Mouse (Mus musculus): ENCODE data around the gene Rph3al. TPM values are rescaled to one million over a fixed set of nuclear protein-coding genes. Genes with fewer than 3 reads are reported as not detected.
A peak's percentile ranks its signal among the peaks of the same experiment; 100 is the strongest.

Rph3al gene
- 2.8 TPM in 2 replicates for polyA plus RNA-seq (2012; rRNA removed)

- DNase-seq (ENCODE audit: low spot score) = no peak
Measured at GRCm38 (mm10) chr11:75938379-75938906, at the start of gene Rph3al. Gene Rph3al (minus strand): TSS chr11:75938429.

DNA sequence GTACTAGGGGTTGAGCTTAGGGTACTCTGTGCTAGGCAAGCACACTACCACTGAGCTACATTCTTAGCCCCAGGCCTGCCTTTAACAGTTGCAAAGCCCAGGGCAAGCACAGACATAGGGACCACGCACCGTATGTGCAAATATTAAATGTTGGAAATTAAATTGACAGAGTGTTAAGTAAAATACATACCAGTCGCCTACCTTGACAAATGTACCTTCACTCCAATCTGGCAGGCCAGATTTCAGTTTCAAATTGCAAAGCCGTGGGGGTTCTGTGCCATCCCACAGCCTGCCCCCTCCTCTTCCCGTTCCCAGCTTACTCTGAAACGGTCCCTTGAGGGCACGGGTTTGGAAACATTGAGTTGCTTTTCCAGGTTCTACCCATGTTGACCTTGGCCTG lies 47.7 kb upstream of the Rph3al start:
- DNase-seq (ENCODE audit: low spot score) = no peak

- DNase-seq (ENCODE audit: low spot score) = no peak
Measured at GRCm38 (mm10) chr11:75984581-75984980, 46.4 kb upstream of the Rph3al start.

- no peak for DNase-seq (ENCODE audit: low spot score)
Measured at GRCm38 (mm10) chr11:75983194-75983593, 45.0 kb upstream of the Rph3al start.

DNA sequence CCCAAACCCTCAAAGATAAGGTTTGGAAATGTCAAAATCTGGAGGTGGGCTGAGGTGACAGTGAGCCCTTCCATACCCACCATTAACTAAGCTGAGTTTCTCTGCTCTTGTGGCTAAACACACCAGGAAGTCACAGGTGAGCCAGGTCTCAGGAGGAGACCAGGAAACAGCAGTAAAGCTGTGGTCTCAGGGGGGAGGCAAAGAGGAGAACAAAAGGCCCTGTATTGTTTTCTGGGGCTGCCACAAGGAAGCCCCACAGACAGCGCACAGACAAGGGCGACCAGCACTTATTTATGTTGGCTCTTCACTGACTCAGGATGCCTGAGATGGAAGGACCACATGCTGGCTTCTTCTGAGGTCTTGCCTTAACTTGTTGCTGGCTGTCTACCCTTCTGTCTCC lies 42.2 kb upstream of the Rph3al start:
- DNase-seq (ENCODE audit: low spot score) = no peak

- no peak for DNase-seq (ENCODE audit: low spot score)
Measured at GRCm38 (mm10) chr11:75978051-75978450, 39.8 kb upstream of the Rph3al start.

DNA sequence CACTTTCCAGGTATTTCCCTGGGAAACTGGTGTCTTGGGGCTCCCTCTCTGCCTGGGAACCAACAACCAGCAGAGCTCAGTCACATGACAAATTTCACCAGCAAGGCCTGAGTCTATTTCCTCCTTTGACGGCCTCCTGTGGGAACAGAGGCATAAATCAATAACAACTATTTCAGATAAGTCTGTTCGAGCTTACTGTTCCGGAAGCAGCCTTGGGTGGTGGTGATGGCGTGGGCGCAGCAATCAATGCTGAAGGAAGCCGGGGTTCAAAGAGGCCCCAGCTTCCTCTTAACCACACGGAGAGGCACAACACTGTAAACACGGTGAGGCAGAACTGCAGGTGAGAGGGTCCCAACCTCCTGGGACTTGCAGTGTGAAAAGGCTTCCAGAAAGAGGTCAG lies 38.5 kb upstream of the Rph3al start:
- no peak for DNase-seq (ENCODE audit: low spot score)

DNA sequence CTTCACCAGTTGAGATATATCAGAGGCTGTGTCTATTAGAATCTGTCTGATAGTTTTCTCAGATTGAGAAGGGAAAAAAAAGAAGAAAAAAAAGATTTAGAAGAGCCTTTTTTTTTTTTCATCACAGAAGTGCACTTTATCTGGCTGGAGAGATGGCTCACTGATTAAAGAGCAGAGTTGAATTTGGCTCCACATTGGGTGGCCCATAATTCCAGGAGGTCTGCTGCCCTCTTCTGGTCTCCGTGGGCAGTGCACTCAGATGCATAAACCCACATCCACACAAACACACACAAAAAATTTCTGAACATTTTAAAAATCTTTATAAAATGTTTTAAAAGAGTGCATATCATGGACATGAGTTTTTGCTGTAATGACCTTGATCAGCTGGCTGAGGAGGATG lies 35.8 kb upstream of the Rph3al start:
- DNase-seq (ENCODE audit: low spot score) = no peak

DNA sequence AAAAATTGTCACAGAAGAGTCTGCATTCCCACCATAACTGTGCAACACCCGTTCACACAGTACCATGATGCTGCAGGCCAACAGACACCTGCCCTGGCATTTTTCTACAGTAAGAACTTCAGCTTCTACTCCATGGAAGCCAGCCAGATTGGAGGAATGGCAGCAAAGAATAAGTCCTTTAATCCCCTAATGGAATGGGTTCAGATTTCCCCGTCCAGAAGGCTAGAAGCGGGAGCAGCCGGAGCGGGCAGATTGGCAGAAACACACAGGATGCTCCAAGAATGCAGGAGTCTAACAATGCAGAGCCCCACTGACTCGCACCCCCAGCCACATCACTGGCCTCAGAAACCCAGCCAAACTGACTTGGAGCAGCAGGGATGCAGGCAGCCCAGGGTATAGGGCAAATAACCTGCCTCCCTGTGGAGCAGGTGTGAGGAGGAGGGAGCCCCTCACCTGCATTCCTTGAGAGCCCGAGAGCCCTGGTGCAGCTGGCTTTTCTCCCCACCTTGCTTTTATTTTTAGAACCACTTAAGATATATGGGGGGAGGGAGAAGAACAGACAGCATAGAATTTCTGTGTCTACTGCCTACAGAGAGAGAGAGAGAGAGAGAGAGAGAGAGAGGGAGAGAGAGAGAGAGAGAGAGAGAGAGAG lies 34.8 kb upstream of the Rph3al start:
- DNase-seq (ENCODE audit: low spot score) = no peak

- no peak for DNase-seq (ENCODE audit: low spot score)
Measured at GRCm38 (mm10) chr11:75972188-75972587, 34.0 kb upstream of the Rph3al start.

GRCm38 (mm10) chr11:75970629-75971028 lies 32.4 kb upstream of the Rph3al start:
- DNase-seq (ENCODE audit: low spot score) = no peak

- no peak for DNase-seq (ENCODE audit: low spot score)
Measured at GRCm38 (mm10) chr11:75968761-75969160, 30.5 kb upstream of the Rph3al start.

- peak; percentile 88 for DNase-seq (ENCODE audit: low spot score)
Measured at GRCm38 (mm10) chr11:75966401-75967372, 28.5 kb upstream of the Rph3al start.

GRCm38 (mm10) chr11:75965674-75966400 lies 27.6 kb upstream of the Rph3al start:
- DNase-seq (ENCODE audit: low spot score) = no peak

DNA sequence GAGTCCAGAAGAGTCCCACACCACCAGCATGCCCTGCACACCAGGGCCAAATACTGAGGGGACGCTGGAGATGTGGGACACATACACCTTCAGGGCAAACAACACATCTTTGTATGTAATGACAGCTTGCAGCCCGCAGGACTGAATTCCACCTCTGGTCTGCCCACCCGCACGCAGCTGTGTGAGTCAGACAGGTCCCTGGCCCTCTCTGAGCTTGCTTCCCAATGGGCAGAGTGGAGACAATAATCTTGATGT lies 26.2 kb upstream of the Rph3al start:
- DNase-seq (ENCODE audit: low spot score) = no peak

- no peak for DNase-seq (ENCODE audit: low spot score)
Measured at GRCm38 (mm10) chr11:75963730-75964475, 25.7 kb upstream of the Rph3al start.

GRCm38 (mm10) chr11:75961782-75962181 lies 23.6 kb upstream of the Rph3al start:
- no peak for DNase-seq (ENCODE audit: low spot score)

- no peak for DNase-seq (ENCODE audit: low spot score)
Measured at GRCm38 (mm10) chr11:75957124-75957832, 19.0 kb upstream of the Rph3al start.

DNA sequence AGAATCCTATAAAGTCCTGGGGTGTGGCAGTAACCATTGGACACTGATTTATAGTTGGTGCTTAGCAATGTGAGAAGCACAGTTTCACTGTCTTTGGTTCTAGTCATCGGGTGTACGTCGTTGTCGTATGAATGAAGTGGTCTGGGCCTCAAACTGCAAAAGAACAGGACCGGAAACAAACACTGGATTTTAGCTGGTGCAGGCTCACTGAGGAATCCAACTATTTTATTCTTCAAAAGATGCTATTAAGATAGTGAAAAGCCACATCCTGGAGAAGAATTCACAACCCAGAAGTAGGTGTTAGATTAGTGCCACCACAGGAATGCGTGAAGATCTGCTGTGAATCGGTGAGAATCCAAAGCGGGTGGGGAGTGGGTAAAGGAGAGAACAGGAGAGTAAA lies 18.4 kb upstream of the Rph3al start:
- no peak for DNase-seq (ENCODE audit: low spot score)

GRCm38 (mm10) chr11:75954896-75955295 lies 16.7 kb upstream of the Rph3al start:
- no peak for DNase-seq (ENCODE audit: low spot score)

DNA sequence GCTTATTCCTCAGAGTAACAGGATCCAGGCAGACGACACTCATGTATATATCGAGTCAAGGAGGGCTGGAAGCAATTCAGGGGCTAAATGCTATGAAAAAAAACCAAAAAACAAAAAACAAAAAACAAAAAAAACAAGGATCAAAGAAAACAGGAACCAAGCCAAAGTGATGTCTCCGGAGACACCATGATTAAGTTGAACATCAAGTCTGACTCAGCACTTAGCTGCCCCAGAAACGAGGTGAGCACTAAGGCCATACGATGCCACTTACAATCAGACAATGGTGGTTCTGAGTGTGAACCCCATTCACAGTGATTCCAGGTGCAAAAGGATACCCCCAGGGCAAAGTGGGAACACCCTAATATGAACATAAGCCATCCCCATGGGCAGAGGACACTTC lies 13.7 kb upstream of the Rph3al start:
- DNase-seq (ENCODE audit: low spot score) = no peak

All from urinary bladder, adult 2 months (tissue).